Mouse (Mus musculus) CH12.LX (cell line): Measurements from ENCODE around the gene Apoa2. TPM values are rescaled to one million over a fixed set of nuclear protein-coding genes. Genes with fewer than 3 reads are reported as not detected.

ENCODE experiments used
- DNase-seq: peaks from one replicate; pipeline ENCODE4 v3.0.0-alpha.2; 2013; ENCODE audit errors: extremely low read depth
- H3K27ac ChIP-seq: 2 replicates; pipeline ENCODE4 v1.5.1; 2012; ENCODE audit warnings: low read depth, mild to moderate bottlenecking, control low read depth, moderate library complexity; ENCODE audit not compliant: insufficient read depth
- H3K27me3 ChIP-seq: replicated peaks from 2 replicates; pipeline ENCODE3; 2012; ENCODE audit warnings: inconsistent platforms
- H3K36me3 ChIP-seq, 2 experiments: replicated peaks in 1 of 2; 2 replicates each; pipeline versions ENCODE3 to v1.6.1; 2012; ENCODE audit warnings: inconsistent platforms in 1 of 2, low read length in 1 of 2, mild to moderate bottlenecking in 1 of 2, mixed read lengths in 1 of 2, moderate library complexity in 1 of 2; ENCODE audit not compliant: control insufficient read depth in 1 of 2, insufficient read depth in 1 of 2
- H3K4me1 ChIP-seq, 2 experiments: 2 replicates each; pipeline ENCODE4 v1.6.1; 2012; ENCODE audit warnings: inconsistent platforms in 1 of 2, moderate library complexity in 1 of 2; ENCODE audit not compliant: insufficient read depth in 2 of 2, control insufficient read depth in 1 of 2
- H3K4me2 ChIP-seq: 2 replicates; pipeline ENCODE4 v1.6.1; 2012; ENCODE audit warnings: low read depth, mild to moderate bottlenecking, control low read depth; ENCODE audit not compliant: poor library complexity, insufficient read depth, severe bottlenecking
- H3K4me3 ChIP-seq, 3 experiments: fragments of 150-350 bp in 1 of 3; sonication (generic) in 1 of 3; replicated peaks in 1 of 3; 2 replicates each; pipeline versions ENCODE3 to v1.5.1; 2011 to 2012; ENCODE audit warnings: low read depth in 2 of 3, low read length in 2 of 3, mild to moderate bottlenecking in 2 of 3, moderate library complexity in 2 of 3, control low read depth in 1 of 3, improper control_type of control experiment in 1 of 3, inconsistent platforms in 1 of 3, mixed read lengths in 1 of 3; ENCODE audit not compliant: poor library complexity in 1 of 3
- H3K79me2 ChIP-seq: replicated peaks from 2 replicates; pipeline ENCODE4 v1.6.1; 2012; ENCODE audit warnings: mild to moderate bottlenecking, moderate library complexity; ENCODE audit not compliant: control insufficient read depth, poor library complexity, insufficient read depth, severe bottlenecking; ENCODE audit errors: extremely low read depth
- H3K9ac ChIP-seq: 2 replicates; pipeline ENCODE4 v1.6.1; 2012; ENCODE audit warnings: low read depth, mild to moderate bottlenecking, control low read depth, moderate library complexity; ENCODE audit not compliant: insufficient read depth
- H3K9me3 ChIP-seq: replicated peaks from 2 replicates; pipeline ENCODE3; 2012; ENCODE audit warnings: low read length, inconsistent platforms, mixed read lengths
- BHLHE40 ChIP-seq: IDR thresholded peaks from 2 replicates; pipeline ENCODE4 v1.6.1; 2011; ENCODE audit warnings: mild to moderate bottlenecking, low read depth, low read length, improper control_type of control experiment
- CHD1 ChIP-seq: IDR thresholded peaks from 2 replicates; pipeline ENCODE4 v1.6.1; 2012; ENCODE audit warnings: low read depth, low read length, improper control_type of control experiment, inconsistent platforms
- CTCF ChIP-seq, 2 experiments: IDR thresholded peaks in 1 of 2; conservative IDR thresholded peaks in 1 of 2; 2 replicates each; pipeline ENCODE4 v1.5.1; 2011 to 2012; ENCODE audit warnings: low read depth in 2 of 2, low read length in 2 of 2, improper control_type of control experiment in 1 of 2, inconsistent platforms in 1 of 2, mild to moderate bottlenecking in 1 of 2, moderate library complexity in 1 of 2
- E2F4 ChIP-seq: IDR thresholded peaks from 2 replicates; pipeline ENCODE4 v1.6.1; 2011; ENCODE audit warnings: low read depth, low read length, improper control_type of control experiment; ENCODE audit not compliant: insufficient replicate concordance
- ELF1 ChIP-seq: IDR thresholded peaks from 2 replicates; pipeline ENCODE4 v1.6.1; 2014; ENCODE audit warnings: low read depth, mild to moderate bottlenecking, inconsistent platforms, low read length, improper control_type of control experiment
- EP300 ChIP-seq: IDR thresholded peaks from 2 replicates; pipeline ENCODE4 v1.6.1; 2011; ENCODE audit warnings: low read length, improper control_type of control experiment
- ETS1 ChIP-seq: conservative IDR thresholded peaks from 2 replicates; pipeline ENCODE4 v1.6.1; 2012; ENCODE audit warnings: low read depth, mild to moderate bottlenecking, inconsistent platforms, low read length, improper control_type of control experiment, moderate library complexity
- IRF4 ChIP-seq: IDR thresholded peaks from 2 replicates; pipeline ENCODE4 v1.6.1; 2014; ENCODE audit warnings: low read depth, mild to moderate bottlenecking, inconsistent platforms, low read length, improper control_type of control experiment
- JUN ChIP-seq: IDR thresholded peaks from 2 replicates; pipeline ENCODE4 v1.6.1; 2011; ENCODE audit warnings: low read depth, mild to moderate bottlenecking, low read length, improper control_type of control experiment, moderate library complexity; ENCODE audit not compliant: insufficient read depth
- JUND ChIP-seq: conservative IDR thresholded peaks from 2 replicates; pipeline ENCODE4 v1.6.1; 2011; ENCODE audit warnings: low read depth, low read length, improper control_type of control experiment
- MAFK ChIP-seq: IDR thresholded peaks from 2 replicates; pipeline ENCODE4 v1.6.1; 2011; ENCODE audit warnings: low read length, improper control_type of control experiment; ENCODE audit not compliant: insufficient replicate concordance
- MAX ChIP-seq: IDR thresholded peaks from 2 replicates; pipeline ENCODE4 v1.6.1; 2011; ENCODE audit warnings: low read length, improper control_type of control experiment
- MAZ ChIP-seq: IDR thresholded peaks from 2 replicates; pipeline ENCODE4 v1.6.1; 2012; ENCODE audit warnings: low read depth, mild to moderate bottlenecking, inconsistent platforms, low read length, improper control_type of control experiment, moderate library complexity
- MEF2A ChIP-seq: IDR thresholded peaks from 2 replicates; pipeline ENCODE4 v1.6.1; 2014; ENCODE audit warnings: low read depth, mild to moderate bottlenecking, inconsistent platforms, low read length, improper control_type of control experiment, borderline replicate concordance
- MYC ChIP-seq: IDR thresholded peaks from 2 replicates; pipeline ENCODE4 v1.6.1; 2011; ENCODE audit warnings: low read depth, mild to moderate bottlenecking, improper control_type of control experiment, low read length
- NRF1 ChIP-seq: IDR thresholded peaks from 2 replicates; pipeline ENCODE4 v1.6.1; 2014; ENCODE audit warnings: low read depth, mild to moderate bottlenecking, inconsistent platforms, low read length, improper control_type of control experiment, moderate library complexity
- PAX5 ChIP-seq: IDR thresholded peaks from 2 replicates; pipeline ENCODE4 v1.6.1; 2012; ENCODE audit warnings: low read length, inconsistent platforms, mixed read lengths
- POLR2A ChIP-seq: IDR thresholded peaks from 2 replicates; pipeline ENCODE4 v1.6.1; 2011; ENCODE audit warnings: low read depth, mild to moderate bottlenecking, improper control_type of control experiment, low read length
- POLR2AphosphoS2 ChIP-seq: IDR thresholded peaks from 2 replicates; pipeline ENCODE4 v1.6.1; 2011; ENCODE audit warnings: low read depth, low read length, improper control_type of control experiment
- RAD21 ChIP-seq: IDR thresholded peaks from 2 replicates; pipeline ENCODE4 v1.6.1; 2011; ENCODE audit warnings: low read depth, mild to moderate bottlenecking, low read length, improper control_type of control experiment, moderate library complexity
- RCOR1 ChIP-seq: conservative IDR thresholded peaks from 2 replicates; pipeline ENCODE4 v1.6.1; 2012; ENCODE audit warnings: low read depth, mild to moderate bottlenecking, inconsistent platforms, low read length, improper control_type of control experiment
- SIN3A ChIP-seq: IDR thresholded peaks from 2 replicates; pipeline ENCODE4 v1.6.1; 2012; ENCODE audit warnings: low read length, improper control_type of control experiment, inconsistent platforms
- SMC3 ChIP-seq: IDR thresholded peaks from 2 replicates; pipeline ENCODE4 v1.6.1; 2011; ENCODE audit warnings: low read depth, low read length, improper control_type of control experiment
- TBP ChIP-seq: conservative IDR thresholded peaks from 2 replicates; pipeline ENCODE4 v1.6.1; 2011; ENCODE audit warnings: low read depth, low read length, improper control_type of control experiment
- UBTF ChIP-seq: IDR thresholded peaks from 2 replicates; pipeline ENCODE4 v1.6.1; 2012; ENCODE audit warnings: low read depth, mild to moderate bottlenecking, inconsistent platforms, low read length, improper control_type of control experiment, moderate library complexity
- ZKSCAN1 ChIP-seq: IDR thresholded peaks from 2 replicates; pipeline ENCODE4 v1.6.1; 2012; ENCODE audit warnings: low read depth, inconsistent platforms, low read length, improper control_type of control experiment, borderline replicate concordance
- ZMIZ1 ChIP-seq: IDR thresholded peaks from 2 replicates; pipeline ENCODE4 v1.6.1; 2012; ENCODE audit warnings: low read depth, mild to moderate bottlenecking, inconsistent platforms, low read length, improper control_type of control experiment
- ZNF384 ChIP-seq: IDR thresholded peaks from 2 replicates; pipeline ENCODE4 v1.6.1; 2012; ENCODE audit warnings: low read depth, low read length, improper control_type of control experiment, inconsistent platforms
- dilution Hi-C: fragments of 300-500 bp; cut with MboI; formaldehyde crosslinking; loops from 2 replicates; pipeline ENCODE4 v1.14.3; 2020; ENCODE audit warnings: low sequenced_read_pairs; ENCODE audit not compliant: extremely low pct_unique_long_range_greater_than_20kb, extremely low pct_ligation_motif_present
- in situ Hi-C: fragments of 300-500 bp; cut with MboI; formaldehyde crosslinking; loops from 3 replicates; pipeline ENCODE4 v1.14.3; 2019; ENCODE audit warnings: low sequenced_read_pairs, low pct_ligation_motif_present, low pct_unique_long_range_greater_than_20kb, mixed read lengths
- polyA plus RNA-seq: library from polyadenylated mRNA; unstranded; fragments of >175 nt; gene quantifications from 2 replicates; pipeline ENCODE4 v1.2.1, GENCODE M21; 2012; ENCODE audit warnings: low read depth; ENCODE audit not compliant: insufficient read length
- total RNA-seq, 2 experiments: library from RNA; depleted of rRNA; stranded (reverse); fragments of 300-350 nt in 1 of 2; fragments of >200 nt in 1 of 2; gene quantifications; 2 replicates each; pipeline ENCODE4 v1.2.3; 2012 to 2014

The Apoa2 gene
- total and polyA plus RNA-seq, 3 experiments: 3.0 to 5.3 (median 3.1) TPM

GRCm38 (mm10) chr1:171184314-171184713 lies 40.5 kb upstream of the Apoa2 start:
- H3K4me3 ChIP-seq: no peak overlapping the region
- 0 out of 2 replicates have a peak, but pooled peaks have one; percentile 15 for TF ChIP-seq SIN3A
- TF ChIP-seq POLR2AphosphoS2: no peak
- no peak for TF ChIP-seq NRF1
- no peak for TF ChIP-seq UBTF
- TF ChIP-seq MEF2A: peak; percentile 74
- peak; percentile 79 for TF ChIP-seq JUN
- TF ChIP-seq E2F4: no peak
- TF ChIP-seq BHLHE40: peak; percentile 74
- TF ChIP-seq POLR2A: no peak
- TF ChIP-seq RCOR1: no peak
- no peak for TF ChIP-seq ZKSCAN1
- TF ChIP-seq ZNF384: no peak
- no peak for TF ChIP-seq TBP
- TF ChIP-seq JUND: peak; percentile 92
- TF ChIP-seq CHD1: no peak
- TF ChIP-seq MAX: peak; percentile 53; the same call in 1 of the 2 replicates
- no peak for TF ChIP-seq MAFK
- TF ChIP-seq PAX5: no peak
- peak; percentile 27 for TF ChIP-seq RAD21
- no peak for TF ChIP-seq ZMIZ1
- TF ChIP-seq EP300: peak; percentile 71
- TF ChIP-seq ETS1: no peak; the same call in 1 of the 2 replicates
- TF ChIP-seq MYC: peak; percentile 63; the same call in 1 of the 2 replicates
- peak; percentile 24; the same call in 1 of the 2 replicates for TF ChIP-seq SMC3
- peak; percentile 91 for TF ChIP-seq IRF4
- peak; percentile 36 to 61 for TF ChIP-seq CTCF (conservative IDR thresholded peaks at IDR 0.05 in 1 of 2, IDR thresholded peaks at IDR 0.05 in 1 of 2; ENCODE audit: low read depth in 2 of 2, low read length in 2 of 2)
- peak; percentile 60 for TF ChIP-seq ELF1
- no peak for TF ChIP-seq MAZ
- TF ChIP-seq, all 38 proteins: peak for 13
- dilution Hi-C loops (no loop called here), in situ Hi-C loops (no loop called here)
- Histone ChIP-seq H3K9ac (no peak overlapping the region), H3K9me3 (no peaks in the 10 kb centered on the region), H3K79me2 (no peaks in the 10 kb centered on the region), H3K4me2 (peak overlapping the region; percentile 47), H3K27me3 (no peaks in the 10 kb centered on the region), H3K36me3 (no peaks in the 10 kb centered on the region), H3K4me1 (peaks cover 8 to 15% of the 10 kb centered on the region in 2 experiments), H3K27ac (no peak overlapping the region)
- peak; percentile 73 for DNase-seq
